Mouse (Mus musculus) ES-Bruce4 (cell line): ENCODE results near the gene Timm17b.
"Not testable (repeated sequence)": the region's sequence is repeated elsewhere in the genome, so short reads cannot be mapped to it uniquely, and the experiment has no call there.

Source experiments
- CTCF ChIP-seq: IDR thresholded peaks from one replicate; pipeline ENCODE4 v1.8.1; 2011; ENCODE audit warnings: low read depth, low read length
- POLR2A ChIP-seq: IDR thresholded peaks from one replicate; pipeline ENCODE4 v1.8.1; 2011; ENCODE audit warnings: low read length; ENCODE audit not compliant: insufficient read depth

GRCm38 (mm10) chrX:7917960-7918359 lies 18.8 kb downstream of the Timm17b start:
- peak; percentile 24 for TF ChIP-seq CTCF
- not testable (repeated sequence) for TF ChIP-seq POLR2A
